Mouse (Mus musculus) liver, embryonic 13.5 days (tissue): Measurements from ENCODE around the gene Ino80. TPM values are rescaled to one million over a fixed set of nuclear protein-coding genes. Genes with fewer than 3 reads are reported as not detected.
A peak's percentile ranks its signal among the peaks of the same experiment; 100 is the strongest.

Source experiments
- ATAC-seq: fragments of 200-750 bp; cut with Nextera tagmentation; 2 replicates; pipeline ENCODE4 v1.8.0; 2017; ENCODE audit warnings: low read depth, mild to moderate bottlenecking, moderate number of reproducible peaks, moderate library complexity
- DNase-seq: peaks from one replicate; pipeline ENCODE4 v3.0.0; 2022
- H3K27ac ChIP-seq: fragments of 300-500 bp; sonication (generic); 2 replicates; pipeline ENCODE4 v1.5.1; 2015; ENCODE audit warnings: moderate library complexity, mild to moderate bottlenecking, inconsistent platforms
- H3K27me3 ChIP-seq: fragments of 300-500 bp; sonication (generic); 2 replicates; pipeline ENCODE4 v1.6.1; 2015; ENCODE audit warnings: mild to moderate bottlenecking, inconsistent platforms
- H3K36me3 ChIP-seq: fragments of 300-500 bp; sonication (generic); 2 replicates; pipeline ENCODE4 v1.6.1; 2015; ENCODE audit warnings: mild to moderate bottlenecking, inconsistent platforms
- H3K4me1 ChIP-seq: fragments of 300-500 bp; sonication (generic); replicated peaks from 2 replicates; pipeline ENCODE4 v1.6.1; 2015; ENCODE audit warnings: inconsistent platforms
- H3K4me2 ChIP-seq: fragments of 300-500 bp; sonication (generic); 2 replicates; pipeline ENCODE4 v1.6.1; 2015; ENCODE audit warnings: inconsistent platforms, mild to moderate bottlenecking, moderate library complexity
- H3K4me3 ChIP-seq: fragments of 300-500 bp; sonication (generic); replicated peaks from 2 replicates; pipeline ENCODE4 v1.5.1; 2015; ENCODE audit warnings: mild to moderate bottlenecking, inconsistent platforms
- H3K9ac ChIP-seq: fragments of 300-500 bp; sonication (generic); 2 replicates; pipeline ENCODE4 v1.6.1; 2015; ENCODE audit warnings: mild to moderate bottlenecking, inconsistent platforms
- H3K9me3 ChIP-seq: fragments of 300-500 bp; sonication (generic); replicated peaks from 2 replicates; pipeline ENCODE4 v1.6.1; 2016; ENCODE audit warnings: inconsistent platforms
- WGBS: fragments of 180-500 bp; shearing (Covaris S2); methylation state at CpG from one replicate; pipeline ENCODE4 v1.1.7; 2015; ENCODE audit not compliant: insufficient replicate concordance; 5-methylcytosine and 5-hydroxymethylcytosine counted together
- polyA plus RNA-seq: library from polyadenylated mRNA; unstranded; fragments of >200 nt; fragmentation: Nextera tagmentation; extraction: Ambion mirVana; gene quantifications from 2 replicates; pipeline ENCODE4 v1.2.1, GENCODE M21; 2015

The Ino80 gene
- polyA plus RNA-seq, 1 experiment from 2014 or later, result 2.0 TPM

- Histone ChIP-seq H3K4me1 (peaks cover 17% of the 10 kb centered on the region), H3K27me3 (peaks cover 87% of the 10 kb centered on the region), H3K9me3 (no peaks in the 10 kb centered on the region), H3K36me3 (no peaks in the 10 kb centered on the region), H3K4me2 (no peak overlapping the region), H3K27ac (no peak overlapping the region), H3K9ac (no peak overlapping the region), H3K4me3 (no peak overlapping the region)
- ATAC-seq (no peak), DNase-seq (no peak)
- 71% methylated on average over 24 of the region's 24 CpGs for WGBS
Measured at GRCm38 (mm10) chr2:119332177-119332661, 145.3 kb downstream of the Ino80 start.

GRCm38 (mm10) chr2:119330795-119331194, 146.7 kb downstream of the Ino80 start:
- 83% methylated on average over 8 of the region's 8 CpGs for WGBS
- no peak overlapping the region for H3K4me3 ChIP-seq
- no peaks in the 10 kb centered on the region for H3K36me3 ChIP-seq
- DNase-seq (no peak), ATAC-seq (no peak)
- H3K27me3 ChIP-seq, result peaks cover 88% of the 10 kb centered on the region
- H3K9me3 ChIP-seq, result no peaks in the 10 kb centered on the region
- no peak overlapping the region for H3K9ac ChIP-seq
- no peak overlapping the region for H3K27ac ChIP-seq
- 0 out of 2 replicates have a peak overlapping the region, but pooled peaks have one; percentile 4 for H3K4me2 ChIP-seq
- H3K4me1 ChIP-seq, result peaks cover 23% of the 10 kb centered on the region

- Histone ChIP-seq H3K4me1 (peaks cover 38% of the 10 kb centered on the region), H3K27me3 (peaks cover 92% of the 10 kb centered on the region), H3K9ac (no peak overlapping the region), H3K36me3 (no peaks in the 10 kb centered on the region), H3K4me3 (no peak overlapping the region), H3K27ac (no peak overlapping the region), H3K9me3 (no peaks in the 10 kb centered on the region), H3K4me2 (no peak overlapping the region)
- ATAC-seq (no peak), DNase-seq (no peak)
- 57% methylated on average over 3 of the region's 3 CpGs for WGBS
Measured at GRCm38 (mm10) chr2:119329123-119329817, 148.2 kb downstream of the Ino80 start.

- no peaks in the 10 kb centered on the region for H3K9me3 ChIP-seq
- H3K9ac ChIP-seq, result no peak overlapping the region
- no peaks in the 10 kb centered on the region for H3K36me3 ChIP-seq
- no peak overlapping the region for H3K4me3 ChIP-seq
- DNase-seq, result no peak
- H3K27ac ChIP-seq, result no peak overlapping the region
- peaks cover 44% of the 10 kb centered on the region for H3K4me1 ChIP-seq
- peaks cover 92% of the 10 kb centered on the region for H3K27me3 ChIP-seq
- peak overlapping the region; percentile 62; the same call in 1 of the 2 replicates for H3K4me2 ChIP-seq
- 54% methylated on average over 5 of the region's 5 CpGs for WGBS
- ATAC-seq, result no peak
Measured at GRCm38 (mm10) chr2:119328546-119328945, 148.9 kb downstream of the Ino80 start.

- Histone ChIP-seq H3K4me1 (peaks cover 49% of the 10 kb centered on the region), H3K36me3 (no peaks in the 10 kb centered on the region), H3K9ac (no peak overlapping the region), H3K4me3 (peak overlapping the region; percentile 16; the same call in 1 of the 2 replicates), H3K27ac (no peak overlapping the region), H3K9me3 (no peaks in the 10 kb centered on the region), H3K4me2 (peak overlapping the region; percentile 62), H3K27me3 (peaks cover 97% of the 10 kb centered on the region)
- WGBS, result 36% methylated on average over 11 of the region's 11 CpGs
- no peak for ATAC-seq
- DNase-seq, result no peak
Measured at GRCm38 (mm10) chr2:119327942-119328526, 149.5 kb downstream of the Ino80 start.

GRCm38 (mm10) chr2:119327102-119327480, 150.4 kb downstream of the Ino80 start:
- peaks cover 100% of the 10 kb centered on the region for H3K27me3 ChIP-seq
- H3K27ac ChIP-seq, result no peak overlapping the region
- no peak for DNase-seq
- WGBS, result under 1% methylated on average over 30 of the region's 30 CpGs
- H3K4me2 ChIP-seq, result peak overlapping the region; percentile 62
- ATAC-seq, result no peak
- H3K36me3 ChIP-seq, result no peaks in the 10 kb centered on the region
- peak overlapping the region; percentile 47; the same call in 1 of the 2 replicates for H3K9ac ChIP-seq
- H3K4me1 ChIP-seq, result peaks cover 58% of the 10 kb centered on the region
- H3K9me3 ChIP-seq, result no peaks in the 10 kb centered on the region
- H3K4me3 ChIP-seq, result peak overlapping the region; percentile 52

- under 1% methylated on average over 61 of the region's 61 CpGs for WGBS
- no peak for ATAC-seq
- DNase-seq, result no peak
- Histone ChIP-seq H3K36me3 (no peaks in the 10 kb centered on the region), H3K4me1 (peaks cover 65% of the 10 kb centered on the region), H3K9me3 (no peaks in the 10 kb centered on the region), H3K9ac (peak overlapping the region; percentile 47), H3K4me3 (peak overlapping the region; percentile 52), H3K27ac (no peak overlapping the region), H3K4me2 (peak overlapping the region; percentile 62), H3K27me3 (peaks cover 100% of the 10 kb centered on the region)
Measured at GRCm38 (mm10) chr2:119326161-119327101, 151.1 kb downstream of the Ino80 start.

- peak within 1 kb of the TSS; percentile 62 for H3K4me2 ChIP-seq
- H3K9ac ChIP-seq, result peak within 1 kb of the TSS; percentile 47
- peak within 1 kb of the TSS; percentile 52 for H3K4me3 ChIP-seq
- no peaks in the 10 kb centered on the region for H3K9me3 ChIP-seq
- ATAC-seq, result no peak
- peaks cover 100% of the 10 kb centered on the region for H3K27me3 ChIP-seq
- no peak within 1 kb of the TSS for H3K27ac ChIP-seq
- no peaks in the 10 kb centered on the region for H3K36me3 ChIP-seq
- WGBS, result under 1% methylated on average over 33 of the region's 33 CpGs
- peaks cover 73% of the 10 kb centered on the region for H3K4me1 ChIP-seq
- no peak for DNase-seq
Measured at GRCm38 (mm10) chr2:119325568-119326143, 151.8 kb downstream of the Ino80 start, which contains the start of gene Dll4. Gene Dll4, plus strand, starts transcription at chr2:119325784.

- Histone ChIP-seq H3K4me2 (peak overlapping the region; percentile 62), H3K9me3 (no peaks in the 10 kb centered on the region), H3K27ac (no peak overlapping the region), H3K4me3 (peak overlapping the region; percentile 52), H3K4me1 (peaks cover 75% of the 10 kb centered on the region), H3K36me3 (no peaks in the 10 kb centered on the region), H3K9ac (peak overlapping the region; percentile 13; the same call in 1 of the 2 replicates), H3K27me3 (peaks cover 97% of the 10 kb centered on the region)
- no peak for DNase-seq
- ATAC-seq, result no peak
- 0% methylated on average over 32 of the region's 32 CpGs for WGBS
Measured at GRCm38 (mm10) chr2:119324576-119325318, 152.7 kb downstream of the Ino80 start.

- peak overlapping the region; percentile 17; the same call in 1 of the 2 replicates for H3K9ac ChIP-seq
Measured at GRCm38 (mm10) chr2:119323866-119324575, 153.5 kb downstream of the Ino80 start.

More at GRCm38 (mm10) chr2:119323866-119324575, 153.5 kb downstream of the Ino80 start:
- Histone ChIP-seq H3K4me2 (peak overlapping the region; percentile 62), H3K27ac (no peak overlapping the region), H3K9me3 (no peaks in the 10 kb centered on the region), H3K4me1 (peaks cover 80% of the 10 kb centered on the region), H3K27me3 (peaks cover 90% of the 10 kb centered on the region), H3K4me3 (peak overlapping the region; percentile 52), H3K36me3 (no peaks in the 10 kb centered on the region)
- DNase-seq (no peak), ATAC-seq (no peak)
- 10% methylated on average over 32 of the region's 32 CpGs for WGBS
